Mouse (Mus musculus) kidney, adult 11 months (tissue): ENCODE measurements around the gene Casc3.
A peak's percentile ranks its signal among the peaks of the same experiment; 100 is the strongest.

Source experiments
- DNase-seq: peaks from one replicate; pipeline ENCODE4 v3.0.0; 2022

The Casc3 gene

GRCm38 (mm10) chr11:98873900-98874299 lies 69.2 kb downstream of the Casc3 start:
- no peak for DNase-seq

- DNase-seq, result peak; percentile 60
Measured at GRCm38 (mm10) chr11:98877001-98877400, 72.3 kb downstream of the Casc3 start.
